Mouse (Mus musculus): ENCODE measurements around the gene Cxcr6. TPM values are rescaled to one million over a fixed set of nuclear protein-coding genes. Genes with fewer than 3 reads are reported as not detected.

The Cxcr6 gene
- total RNA-seq (2023): 1.1 TPM

DNA sequence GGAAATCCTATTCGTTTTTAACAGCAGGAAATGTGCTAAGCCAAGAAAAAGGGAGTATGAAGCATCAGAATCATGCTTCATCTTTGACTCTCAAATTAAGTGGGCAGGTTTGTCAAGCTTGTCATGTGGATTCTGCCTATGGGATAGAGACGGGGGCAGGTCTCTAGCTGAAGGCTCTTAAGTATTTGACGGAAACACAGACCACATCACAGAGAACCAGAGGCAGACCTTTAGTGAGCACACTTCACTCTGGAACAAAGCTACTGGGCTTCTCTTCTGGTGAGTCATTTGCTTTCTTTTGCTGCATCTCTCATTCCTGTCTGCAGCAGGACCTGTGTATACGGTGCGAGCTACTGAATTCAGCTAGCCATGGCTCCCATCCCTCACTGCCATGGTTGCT is at the start of gene Cxcr6:
Gene Cxcr6, plus strand, starts transcription at position 209 of the 400 bp plus-strand sequence.

DNA sequence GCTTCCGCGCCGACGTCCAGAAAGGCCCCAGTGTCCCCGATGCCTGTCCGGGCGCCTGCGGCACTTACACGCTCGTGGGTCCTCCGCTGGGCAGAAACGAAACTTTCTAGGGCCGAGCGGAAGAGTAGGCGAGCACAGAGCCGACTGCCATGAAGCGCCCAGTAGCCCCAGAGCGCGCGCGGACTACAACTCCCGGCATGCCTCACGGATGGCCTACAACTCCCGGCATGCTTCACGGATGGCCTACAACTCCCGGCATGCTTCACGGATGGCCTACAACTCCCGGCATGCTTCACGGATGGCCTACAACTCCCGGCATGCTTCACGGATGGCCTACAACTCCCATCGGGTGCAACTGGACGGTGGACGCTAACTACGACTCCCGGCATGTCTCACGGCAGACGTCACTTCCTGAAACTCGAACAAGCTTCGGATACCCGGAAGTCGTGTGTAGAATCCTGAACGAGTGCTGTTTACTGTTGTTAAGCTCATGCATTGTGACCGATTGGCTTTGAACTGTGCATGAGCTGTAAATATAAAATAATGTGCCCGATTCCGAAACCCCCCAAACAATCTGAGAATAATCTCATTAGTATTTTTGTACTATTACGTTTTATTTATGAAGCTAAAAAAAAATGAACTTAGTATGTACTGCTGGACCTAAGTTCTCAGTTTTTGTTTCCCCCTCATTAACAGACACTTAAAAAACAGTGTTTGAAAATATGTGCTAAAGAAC is 45.6 kb downstream of the Cxcr6 start, which contains the start of gene Fyco1:
Gene Fyco1, minus strand, starts transcription at position 187 of the 736 bp plus-strand sequence.

Other genes with a start within 250 kb of the Cxcr6 start
- not detected for gene Slc6a20b, start 173.9 kb upstream of the Cxcr6 start, total RNA-seq (2023)
- gene Ccr9, start 128.0 kb upstream of the Cxcr6 start, total RNA-seq (2023): 5.1 TPM
- 0.21 TPM for gene Slc6a20a, start 127.6 kb upstream of the Cxcr6 start, total RNA-seq (2023)
- gene Lztfl1, start 88.8 kb upstream of the Cxcr6 start, total RNA-seq (2023): 102 TPM
- gene Fyco1, start 45.4 kb downstream of the Cxcr6 start, total RNA-seq (2023): 33.9 TPM
- gene Xcr1, start 55.6 kb downstream of the Cxcr6 start, total RNA-seq (2023): 0.29 TPM
- 0.70 TPM for gene Ccr1, start 162.2 kb downstream of the Cxcr6 start, total RNA-seq (2023)
- gene Ccr1l1, start 171.9 kb downstream of the Cxcr6 start, total RNA-seq (2023): not detected
- gene Ccr3, start 215.5 kb downstream of the Cxcr6 start, total RNA-seq (2023): 1.7 TPM